Mouse (Mus musculus) embryonic fibroblast, embryonic 13.5 days (primary cell): Measurements from ENCODE around the gene Pgp. TPM values are rescaled to one million over a fixed set of nuclear protein-coding genes. Genes with fewer than 3 reads are reported as not detected.

Experiments
- H3K27ac ChIP-seq: 2 replicates; pipeline ENCODE4 v1.5.1; 2012; ENCODE audit warnings: low read length, control low read depth, inconsistent platforms; ENCODE audit not compliant: insufficient read depth
- H3K4me1 ChIP-seq: 2 replicates; pipeline ENCODE4 v1.6.1; 2011; ENCODE audit warnings: low read length; ENCODE audit not compliant: control insufficient read depth, insufficient read depth
- H3K4me3 ChIP-seq: 2 replicates; pipeline ENCODE4 v1.5.1; 2011; ENCODE audit warnings: mild to moderate bottlenecking, control low read depth, low read length; ENCODE audit not compliant: insufficient read depth
- CTCF ChIP-seq: IDR thresholded peaks from 2 replicates; pipeline ENCODE4 v1.5.1; 2011; ENCODE audit warnings: mild to moderate bottlenecking, control low read depth, low read length, moderate library complexity, borderline replicate concordance; ENCODE audit not compliant: insufficient read depth
- POLR2A ChIP-seq: IDR thresholded peaks from 2 replicates; pipeline ENCODE4 v1.6.1; 2011; ENCODE audit warnings: low read depth, mild to moderate bottlenecking, control low read depth, low read length, moderate library complexity
- polyA plus RNA-seq: library from polyadenylated mRNA; stranded (reverse); fragments of >200 nt; gene quantifications from 2 replicates; pipeline ENCODE4 v1.2.4, GENCODE M21; 2011; ENCODE audit warnings: low read depth; ENCODE audit not compliant: missing spikeins, insufficient read length

Pgp gene
- polyA plus RNA-seq, 1 experiment: 21.1 TPM

DNA sequence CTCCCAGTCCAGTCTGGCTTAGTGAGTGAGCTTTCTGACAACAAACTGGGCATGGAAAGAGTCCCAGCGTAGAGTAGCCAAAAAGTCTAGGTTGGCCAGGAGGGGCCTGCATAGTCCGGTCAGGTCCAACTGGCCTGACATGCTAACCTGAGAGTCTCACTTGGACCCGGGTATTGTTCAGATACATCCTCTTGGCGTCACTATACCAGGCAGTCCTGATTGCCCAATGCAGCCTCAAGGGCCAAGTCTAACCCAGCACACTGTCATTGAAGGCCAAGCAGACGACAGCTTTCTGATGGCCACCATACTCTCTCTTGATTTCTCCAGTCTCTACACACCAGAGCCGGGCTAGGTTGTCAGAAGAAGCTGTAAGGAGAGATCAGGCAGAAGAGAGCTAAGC is 5.4 kb downstream of the Pgp start:
- TF ChIP-seq POLR2A (no peak), CTCF (no peak)
- no peak overlapping the region for H3K27ac ChIP-seq
- peaks cover 4% of the 10 kb centered on the region; the same call in 1 of the 2 replicates for H3K4me1 ChIP-seq
- no peak overlapping the region for H3K4me3 ChIP-seq

DNA sequence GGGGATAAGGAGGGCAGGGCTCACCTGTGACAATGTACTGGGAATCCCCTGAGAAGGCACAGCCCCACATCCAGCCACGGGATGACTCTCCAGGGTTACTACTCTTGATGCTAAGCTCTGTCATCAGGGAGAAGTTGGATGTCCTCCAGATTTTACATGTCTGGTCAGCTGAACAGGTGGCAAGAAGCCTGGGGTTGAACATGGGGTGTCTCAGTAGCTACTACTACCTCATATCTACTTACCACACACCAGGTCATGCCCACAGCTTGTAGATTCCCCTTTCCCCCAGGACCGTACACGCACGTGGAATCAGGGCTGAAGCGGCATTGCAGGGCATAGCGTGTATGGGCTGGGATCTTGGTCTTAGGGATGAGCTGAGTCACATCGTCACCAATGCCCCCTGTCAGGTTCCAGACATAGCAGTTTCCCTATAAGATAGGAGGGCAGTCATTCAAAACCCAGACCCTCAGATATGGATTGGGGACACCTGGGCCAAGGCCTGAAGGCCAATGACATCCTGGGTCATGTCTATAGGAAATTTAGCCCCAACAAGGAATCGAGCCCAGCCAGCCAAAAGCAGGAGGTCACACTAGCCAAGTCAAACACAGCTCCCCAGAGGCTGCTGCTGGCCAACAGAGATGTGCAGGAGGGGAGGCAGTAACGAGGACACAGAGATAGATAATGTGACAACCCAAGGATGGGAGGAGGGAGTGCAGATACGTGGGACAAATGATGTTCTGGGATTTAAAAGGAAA is 6.0 kb downstream of the Pgp start:
- Histone ChIP-seq H3K4me3 (no peak overlapping the region), H3K4me1 (peaks cover 4% of the 10 kb centered on the region; the same call in 1 of the 2 replicates)

DNA sequence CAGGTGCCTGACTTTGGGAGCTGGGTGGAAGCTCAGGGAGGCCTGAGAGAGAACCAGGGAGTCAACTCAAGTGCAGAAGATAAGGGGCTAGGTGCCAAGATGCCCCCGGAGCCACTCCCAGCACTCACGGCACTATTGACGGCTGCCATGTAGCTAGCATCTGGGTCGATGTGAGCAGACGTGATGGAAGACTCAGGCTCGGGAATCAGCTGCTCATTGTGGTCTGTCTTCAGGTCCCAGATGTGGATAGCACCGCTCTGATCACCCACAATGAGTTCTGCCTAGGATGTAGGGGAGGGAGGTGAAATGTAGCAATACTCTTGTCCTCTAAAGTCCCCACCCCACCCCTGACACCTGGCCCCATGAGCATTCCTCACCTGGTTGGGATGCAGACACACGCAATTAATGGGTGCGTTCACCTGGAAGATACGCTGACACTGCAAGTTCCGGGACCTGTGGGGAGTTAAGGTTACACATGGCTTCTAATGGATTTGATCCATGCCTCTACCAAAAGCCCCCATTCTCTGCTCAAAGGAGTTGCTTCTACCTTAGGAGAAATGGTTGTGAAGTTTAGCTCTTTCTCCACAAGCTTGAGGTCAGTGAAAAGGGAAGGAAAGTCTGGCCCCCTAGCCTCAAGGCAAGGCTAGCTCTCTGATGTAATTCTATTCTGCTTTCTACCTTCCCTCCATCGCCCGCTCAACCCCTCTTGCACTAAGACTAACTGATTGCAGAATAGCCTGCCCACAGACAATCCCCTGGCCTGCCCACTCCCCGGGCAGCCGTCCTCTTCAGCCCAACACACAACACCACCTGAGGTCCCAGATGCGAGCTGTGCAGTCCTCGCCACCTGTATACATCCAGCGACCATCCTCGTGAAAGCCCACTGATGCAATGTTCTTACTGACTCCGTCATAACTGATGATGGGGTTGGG is 7.1 kb downstream of the Pgp start:
- H3K27ac ChIP-seq: no peak overlapping the region
- H3K4me3 ChIP-seq: no peak overlapping the region
- H3K4me1 ChIP-seq: peaks cover 4% of the 10 kb centered on the region; the same call in 1 of the 2 replicates
- TF ChIP-seq CTCF: no peak
- TF ChIP-seq POLR2A: no peak

More for the DNA sequence above, 6.0 kb downstream of the Pgp start:
- no peak for TF ChIP-seq CTCF
- H3K27ac ChIP-seq: no peak overlapping the region

DNA sequence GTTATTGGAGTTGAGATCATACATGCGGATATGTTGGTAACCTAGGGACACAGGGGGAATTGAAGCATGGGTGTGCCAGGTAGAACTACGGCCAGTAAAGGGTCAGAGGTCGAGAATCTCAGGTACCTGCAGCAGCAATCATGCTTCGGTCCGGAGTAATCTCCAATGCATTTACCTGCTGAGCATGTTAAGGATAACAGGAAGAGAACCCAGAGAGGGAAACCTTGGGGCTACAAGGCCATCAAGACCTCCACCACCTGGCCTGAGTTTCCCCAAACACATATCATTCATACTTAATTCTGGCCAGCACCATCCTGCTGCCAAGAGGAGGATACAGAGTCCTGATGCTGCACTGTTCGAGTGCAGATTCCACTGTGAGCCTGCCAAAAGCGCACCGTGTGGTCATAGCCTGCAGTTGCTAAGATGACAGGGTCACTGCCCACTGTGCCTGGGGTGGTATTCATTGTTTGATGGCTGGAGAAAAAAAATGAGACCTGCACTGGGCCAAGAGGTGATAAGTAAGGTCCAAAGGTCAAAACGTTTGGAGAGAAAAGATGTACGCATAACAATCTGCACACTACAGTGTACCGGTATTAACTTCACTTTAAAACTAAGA is 7.9 kb downstream of the Pgp start:
- TF ChIP-seq CTCF (0 out of 2 replicates have a peak, but pooled peaks have one; percentile 15), POLR2A (no peak)
- no peak overlapping the region for H3K27ac ChIP-seq
- peak overlapping the region; percentile 38 for H3K4me3 ChIP-seq
- H3K4me1 ChIP-seq: no peaks in the 10 kb centered on the region; the same call in 1 of the 2 replicates

DNA sequence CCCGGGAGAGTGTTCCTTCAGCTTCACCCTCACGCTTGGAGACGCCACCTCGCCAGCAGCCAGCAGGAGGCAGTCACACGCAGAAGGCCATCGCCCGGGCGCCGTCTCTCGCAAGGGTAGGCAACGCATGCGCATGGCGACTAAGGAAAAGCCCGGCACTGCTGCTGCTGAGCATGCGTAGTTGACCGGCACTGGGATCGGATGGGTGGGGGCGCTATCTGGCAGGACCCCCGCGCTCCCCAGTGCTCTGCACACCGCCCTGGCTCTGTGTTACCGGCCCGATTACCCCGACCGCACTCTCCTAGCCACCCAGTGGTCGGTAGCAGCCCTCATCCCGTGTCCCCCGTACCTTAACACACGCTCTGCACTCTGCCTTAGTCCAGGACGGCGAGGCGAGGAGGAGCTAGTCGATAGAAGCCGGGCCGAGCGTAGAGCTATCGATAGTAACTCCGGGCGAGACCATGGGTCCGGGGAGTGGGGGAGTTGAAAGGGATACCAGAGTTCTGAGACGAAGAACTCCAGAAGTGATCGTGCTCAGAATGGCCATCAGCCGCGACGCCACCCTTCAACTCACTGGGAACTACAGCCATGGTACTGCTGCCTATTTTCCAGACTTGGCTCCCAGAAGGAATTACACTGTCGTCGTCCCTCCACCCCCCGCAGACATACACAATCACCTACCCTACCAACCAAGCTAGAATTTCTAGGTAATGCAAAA is 8.6 kb downstream of the Pgp start, which contains the start of gene Mlst8:
Gene Mlst8, minus strand, starts transcription at position 416 of the 718 bp plus-strand sequence.
- peak within 1 kb of the TSS; percentile 57 for H3K4me3 ChIP-seq
- TF ChIP-seq POLR2A (peak; percentile 96), CTCF (peak; percentile 98)
- peak within 1 kb of the TSS; percentile 73 for H3K27ac ChIP-seq
- H3K4me1 ChIP-seq: no peaks in the 10 kb centered on the region; the same call in 1 of the 2 replicates

DNA sequence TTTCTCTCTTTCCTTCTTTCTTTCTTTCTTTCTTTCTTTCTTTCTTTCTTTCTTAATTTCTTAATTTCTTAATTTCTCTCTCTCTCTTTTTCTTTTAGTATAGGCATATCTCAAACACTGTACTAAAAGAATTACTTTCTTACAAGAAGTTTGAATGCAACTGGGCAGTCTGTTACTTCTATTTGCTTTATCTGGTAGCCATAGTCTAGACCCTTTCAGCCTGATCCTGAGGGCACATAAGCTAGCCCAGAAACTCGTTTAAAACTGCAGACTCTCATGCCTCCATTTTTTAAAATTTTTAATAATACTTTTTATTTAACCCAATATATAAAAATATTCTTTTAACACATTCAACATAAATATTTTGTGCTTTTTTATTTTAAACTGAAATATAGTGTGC is 9.2 kb downstream of the Pgp start:
- H3K4me3 ChIP-seq: peak overlapping the region; percentile 40
- TF ChIP-seq POLR2A: no peak
- no peak for TF ChIP-seq CTCF
- no peaks in the 10 kb centered on the region; the same call in 1 of the 2 replicates for H3K4me1 ChIP-seq
- no peak overlapping the region for H3K27ac ChIP-seq

DNA sequence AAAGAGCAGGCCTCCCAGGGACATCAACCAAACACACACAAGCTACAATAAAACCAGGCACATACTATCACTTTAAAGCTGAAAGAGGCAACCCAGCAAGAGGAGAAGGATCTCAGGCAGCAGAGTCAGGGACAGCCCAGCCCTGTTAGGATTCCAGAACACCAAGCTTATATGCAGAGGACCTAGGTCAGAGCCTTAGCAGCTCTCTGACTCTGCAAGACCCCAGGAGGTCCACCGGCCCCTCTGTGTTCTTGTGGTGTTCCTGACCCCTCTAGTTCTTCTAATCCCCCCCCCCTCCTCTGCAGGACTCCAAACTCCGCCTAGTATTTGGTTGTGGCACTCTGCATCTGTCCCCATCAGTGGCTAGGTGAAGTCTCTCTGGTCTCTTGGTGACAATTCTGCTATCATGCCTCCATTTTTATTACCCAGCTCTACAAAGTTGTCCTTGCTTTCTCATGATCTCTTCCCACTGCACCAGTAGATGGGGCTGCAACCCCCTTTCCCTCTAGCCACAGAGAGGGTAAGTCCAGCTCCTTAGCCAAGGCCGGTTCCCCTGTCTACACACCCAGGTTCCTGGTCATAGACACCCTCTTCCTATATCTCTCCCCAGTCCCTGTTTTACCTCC is 10.1 kb downstream of the Pgp start:
- Histone ChIP-seq H3K27ac (no peak overlapping the region), H3K4me3 (no peak overlapping the region)
- peak; percentile 20; the same call in 1 of the 2 replicates for TF ChIP-seq CTCF
- TF ChIP-seq POLR2A: no peak

DNA sequence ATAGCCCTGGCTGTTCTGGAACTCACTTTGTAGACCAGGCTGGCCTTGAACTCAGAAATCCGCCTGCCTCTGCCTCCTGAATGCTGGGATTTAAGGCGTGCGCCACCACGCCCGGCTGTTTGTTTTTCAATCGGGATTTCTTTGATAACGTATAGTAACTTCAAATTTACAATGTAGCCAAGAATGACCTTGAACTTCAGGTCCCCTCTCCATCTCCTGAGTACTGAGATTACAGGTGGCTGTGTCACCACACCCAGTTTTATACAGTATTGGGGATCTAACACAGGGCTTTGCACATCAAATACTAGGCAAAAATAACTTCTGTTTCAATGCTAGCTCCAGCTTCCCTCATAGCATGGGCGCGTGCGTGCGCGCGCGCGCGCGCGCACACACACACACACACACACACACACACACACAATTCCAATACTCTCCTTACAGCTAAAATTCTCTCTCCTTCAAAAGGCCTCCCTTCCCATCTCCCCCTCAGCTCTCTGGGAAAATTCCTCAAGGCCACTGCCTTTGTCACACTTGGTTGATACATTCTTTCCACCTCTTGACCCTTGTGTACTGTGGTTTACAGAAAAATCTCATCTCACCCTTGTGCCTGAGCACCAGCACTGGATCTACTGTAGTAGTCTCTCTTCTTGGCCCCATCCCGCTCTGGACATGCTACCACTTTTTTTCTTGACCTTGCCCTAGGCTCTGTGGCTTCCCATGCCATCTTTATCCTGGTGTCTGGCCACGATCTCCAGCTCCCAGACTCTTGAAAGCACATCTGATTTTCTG is 11.0 kb downstream of the Pgp start:
- TF ChIP-seq POLR2A: no peak
- TF ChIP-seq CTCF: no peak
- Histone ChIP-seq H3K4me1 (no peaks in the 10 kb centered on the region; the same call in 1 of the 2 replicates), H3K27ac (no peak overlapping the region), H3K4me3 (no peak overlapping the region)

More for the DNA sequence above, 10.1 kb downstream of the Pgp start:
- H3K4me1 ChIP-seq: no peaks in the 10 kb centered on the region; the same call in 1 of the 2 replicates
